Mouse (Mus musculus) T-helper 17 cell (primary cell): ENCODE results near the gene Klk5.

Experiments
- in situ Hi-C, 2 experiments: fragments of 300-600 bp; cut with MboI, MseI; formaldehyde crosslinking; loops; 1 replicate in 1 of 2; 2 replicates in 1 of 2; pipeline ENCODE4 v1.15.1; 2025; ENCODE audit warnings: high pct_unique_total_duplicates in 2 of 2

Gene Klk5

GRCm38 (mm10) chr7:43841701-43842100 lies at the start of gene Klk5:
Gene Klk5 (plus strand): TSS chr7:43841971.
- in situ Hi-C loops = no loop called here

- in situ Hi-C loops = loop anchor here in 1 of 2 experiments (10.0 to 25.0 kb wide), 3 partner anchors 322 to 1441 kb away; partner anchors contain the start of genes Cd37, Pnkp and Slc6a16
These were observed 45.4 kb upstream of the Klk5 start for GRCm38 (mm10) chr7:43796355-43796754.

GRCm38 (mm10) chr7:43797333-43797769 lies 44.4 kb upstream of the Klk5 start, which contains the start of gene Klk8:
Gene Klk8 (plus strand): TSS chr7:43797577.
- in situ Hi-C loops = loop anchor here in 1 of 2 experiments (10.0 to 25.0 kb wide), 3 partner anchors 323 to 1440 kb away; partner anchors contain the start of genes Cd37, Pnkp and Slc6a16

DNA sequence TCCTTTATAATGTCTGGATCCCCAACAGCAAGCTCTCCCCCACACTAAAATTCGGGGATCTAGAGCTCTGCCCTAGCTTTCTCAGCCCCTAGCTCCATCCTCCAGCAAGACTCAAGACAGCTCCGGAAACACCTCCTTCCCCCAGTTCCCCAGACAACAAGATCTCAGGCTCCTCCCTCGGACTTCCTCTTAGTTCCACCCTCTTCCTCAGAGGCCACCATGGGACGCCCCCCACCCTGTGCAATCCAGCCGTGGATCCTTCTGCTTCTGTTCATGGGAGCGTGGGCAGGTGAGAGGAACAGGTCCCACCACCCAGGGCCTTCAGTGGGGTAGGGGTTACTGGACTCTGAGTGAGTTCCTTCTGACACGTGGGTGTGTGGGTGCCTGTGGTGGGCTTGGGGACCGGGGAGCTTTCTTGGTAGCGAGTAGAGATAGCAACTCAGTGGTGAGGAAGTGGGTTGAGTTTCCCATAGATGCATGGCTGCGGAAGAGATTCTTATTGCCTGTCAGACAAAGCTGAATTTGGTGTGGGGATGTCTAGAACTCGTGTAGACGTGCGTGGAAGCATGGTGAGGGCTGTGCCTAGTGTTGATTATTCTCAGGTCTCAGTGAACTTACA lies 43.8 kb upstream of the Klk5 start:
- in situ Hi-C loops = loop anchor here in 1 of 2 experiments (10.0 to 25.0 kb wide), 3 partner anchors 323 to 1439 kb away; partner anchors contain the start of genes Cd37, Pnkp and Slc6a16

DNA sequence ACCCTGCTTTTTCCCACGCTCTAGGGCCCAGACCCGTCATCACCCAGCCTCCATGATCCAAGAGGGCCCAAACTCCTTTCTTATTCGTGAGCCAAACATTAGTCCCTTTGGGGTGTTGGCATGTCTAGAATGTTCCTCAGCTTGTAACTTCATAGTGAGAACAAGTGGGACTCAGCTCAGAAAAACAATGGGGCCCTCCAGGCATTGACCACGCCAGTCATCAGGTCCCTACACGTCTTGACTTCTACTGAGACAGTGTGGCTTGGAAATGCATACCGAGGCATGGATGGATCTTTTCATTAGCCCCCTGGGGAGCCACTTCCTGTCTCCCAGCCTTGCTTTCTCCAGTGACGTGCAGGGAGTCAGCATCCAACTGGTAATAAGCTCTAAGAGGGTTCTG lies 41.9 kb upstream of the Klk5 start:
- in situ Hi-C loops = loop anchor here in 1 of 2 experiments (10.0 to 25.0 kb wide), 3 partner anchors 325 to 1437 kb away; partner anchors contain the start of genes Cd37, Pnkp and Slc6a16

GRCm38 (mm10) chr7:43810994-43811393 lies 30.8 kb upstream of the Klk5 start, which contains the start of gene Klk7:
Gene Klk7 (plus strand): TSS chr7:43811294.
- in situ Hi-C loops = no loop called here

DNA sequence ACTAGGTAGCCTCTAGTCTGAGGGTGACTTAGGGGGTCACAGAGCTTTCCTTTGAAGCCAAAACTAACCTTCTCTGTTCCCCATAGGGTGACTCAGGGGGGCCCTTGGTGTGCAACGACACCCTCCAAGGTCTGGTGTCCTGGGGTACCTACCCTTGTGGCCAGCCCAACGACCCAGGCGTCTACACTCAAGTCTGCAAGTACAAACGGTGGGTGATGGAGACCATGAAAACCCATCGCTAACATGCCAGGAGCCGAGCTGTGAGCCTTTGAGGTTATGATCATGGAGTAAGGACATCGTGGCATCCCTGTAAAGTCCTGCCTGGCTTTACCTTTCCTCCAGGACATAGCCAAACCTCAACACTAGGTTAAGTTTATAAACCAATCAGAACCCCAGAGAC lies 26.6 kb upstream of the Klk5 start:
- in situ Hi-C loops = no loop called here

DNA sequence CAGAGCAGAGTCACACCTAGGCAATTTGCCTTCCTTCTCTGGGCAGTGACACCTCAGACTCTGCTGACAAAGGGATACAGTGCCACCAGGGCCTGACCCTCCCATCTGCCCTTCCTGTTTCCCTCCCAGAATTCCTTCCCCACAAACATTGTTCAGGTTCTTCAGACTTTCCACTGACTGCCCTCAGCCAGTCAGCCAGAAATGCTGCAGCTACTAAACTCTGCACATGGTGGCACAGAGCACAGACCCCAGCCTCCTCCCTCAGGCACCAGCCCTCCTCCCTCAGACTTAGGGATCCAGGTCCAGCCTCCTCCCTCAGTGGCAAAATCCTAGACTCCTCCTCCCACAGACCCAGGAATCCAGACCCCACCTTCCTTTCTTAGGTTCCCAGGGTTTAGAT lies 25.0 kb upstream of the Klk5 start:
- in situ Hi-C loops = no loop called here

DNA sequence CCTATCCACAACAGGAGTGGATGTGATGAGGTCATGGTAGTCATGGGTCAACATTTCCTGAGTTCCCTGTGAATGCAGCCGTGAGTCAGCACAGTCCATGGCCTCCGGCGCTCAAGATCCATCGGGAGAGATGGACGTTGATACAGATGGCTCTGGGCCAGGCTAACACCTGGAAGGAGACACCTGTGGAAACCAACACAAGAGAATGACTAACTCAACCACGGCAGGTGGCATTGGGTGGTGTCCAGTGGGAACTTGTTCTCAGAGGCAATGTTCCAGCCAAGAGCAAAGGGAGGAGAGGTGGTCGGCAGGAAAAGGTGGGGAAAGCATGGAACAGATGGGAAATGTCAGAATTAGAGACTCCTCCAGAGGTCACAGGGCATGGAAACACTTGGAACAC lies 20.2 kb upstream of the Klk5 start:
- in situ Hi-C loops = no loop called here

DNA sequence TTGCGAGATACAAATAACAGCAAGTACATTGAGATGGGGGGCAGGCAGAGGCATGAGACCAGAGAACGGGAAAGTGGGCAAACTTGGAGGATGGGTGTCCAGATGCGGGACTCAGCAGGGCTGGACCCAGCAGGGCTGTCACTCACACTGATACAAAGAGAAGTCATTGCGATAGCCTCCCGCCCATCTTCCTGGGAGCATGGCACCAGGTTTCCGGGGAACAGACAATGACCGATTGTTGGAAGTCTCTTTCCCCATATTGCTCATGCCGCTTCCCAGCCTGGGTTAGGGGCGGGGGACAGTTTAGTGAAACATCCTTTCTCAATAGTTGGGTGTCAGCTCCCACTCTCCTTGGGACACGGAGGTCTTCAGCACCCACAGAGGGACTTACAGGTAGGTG lies 17.6 kb upstream of the Klk5 start, which contains the start of gene Klk6:
Gene Klk6, plus strand, starts transcription at position 301 of the 400 bp plus-strand sequence.
- in situ Hi-C loops = no loop called here

DNA sequence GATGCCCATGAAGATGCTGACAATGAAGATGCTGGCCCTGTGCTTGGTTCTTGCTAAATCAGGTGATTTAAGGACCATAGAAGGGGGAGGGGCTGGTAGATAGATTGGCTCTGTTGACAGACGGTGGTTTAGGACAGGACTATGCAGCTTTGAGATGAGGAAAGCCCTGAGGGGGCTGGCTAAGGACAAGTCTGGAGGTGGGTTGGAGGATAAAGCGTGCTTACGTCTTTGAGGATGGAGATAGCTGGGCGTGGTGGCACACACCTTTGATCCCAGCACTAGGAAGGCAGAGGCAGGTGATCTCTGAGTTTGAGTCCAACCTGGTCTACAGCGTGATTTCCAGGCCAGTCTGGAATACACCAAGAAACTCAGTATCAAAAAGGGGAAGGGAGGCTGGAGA lies 15.7 kb upstream of the Klk5 start:
- in situ Hi-C loops = no loop called here

DNA sequence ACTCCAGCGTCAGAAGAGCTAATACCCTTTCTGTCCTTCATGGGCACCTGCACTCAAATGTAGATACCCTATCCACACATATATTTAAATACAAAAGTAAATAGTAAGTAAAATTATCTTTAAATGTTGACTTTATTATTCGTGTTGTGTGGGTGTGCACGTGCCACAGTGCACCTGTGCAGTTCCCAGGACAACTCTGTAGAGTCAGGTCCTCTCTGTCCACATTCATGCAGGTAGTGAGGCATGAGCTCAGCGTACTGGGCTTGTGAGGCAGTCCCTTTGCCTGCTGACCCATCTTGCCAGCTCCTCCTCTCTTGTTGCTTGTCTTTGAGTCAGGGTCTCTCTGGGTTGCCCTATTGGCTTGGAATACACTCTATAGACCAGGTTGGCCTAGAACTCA lies 14.1 kb upstream of the Klk5 start:
- in situ Hi-C loops = no loop called here

DNA sequence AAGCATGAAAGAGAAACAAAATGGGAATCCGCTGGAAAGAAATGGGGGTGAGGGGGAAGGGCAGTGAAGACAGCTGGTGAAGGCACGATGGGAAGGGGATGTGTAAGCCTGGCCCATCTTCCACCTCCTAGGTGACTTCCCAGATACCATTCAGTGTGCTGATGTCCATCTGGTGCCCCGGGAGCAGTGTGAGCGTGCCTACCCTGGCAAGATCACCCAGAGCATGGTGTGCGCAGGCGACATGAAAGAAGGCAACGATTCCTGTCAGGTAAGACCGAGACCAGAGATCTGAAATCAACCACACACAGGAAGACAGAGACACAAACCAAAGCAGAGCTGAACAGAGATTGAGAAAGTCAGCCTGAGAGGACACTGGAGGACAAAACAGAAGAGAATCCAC lies 12.8 kb upstream of the Klk5 start:
- in situ Hi-C loops = no loop called here

DNA sequence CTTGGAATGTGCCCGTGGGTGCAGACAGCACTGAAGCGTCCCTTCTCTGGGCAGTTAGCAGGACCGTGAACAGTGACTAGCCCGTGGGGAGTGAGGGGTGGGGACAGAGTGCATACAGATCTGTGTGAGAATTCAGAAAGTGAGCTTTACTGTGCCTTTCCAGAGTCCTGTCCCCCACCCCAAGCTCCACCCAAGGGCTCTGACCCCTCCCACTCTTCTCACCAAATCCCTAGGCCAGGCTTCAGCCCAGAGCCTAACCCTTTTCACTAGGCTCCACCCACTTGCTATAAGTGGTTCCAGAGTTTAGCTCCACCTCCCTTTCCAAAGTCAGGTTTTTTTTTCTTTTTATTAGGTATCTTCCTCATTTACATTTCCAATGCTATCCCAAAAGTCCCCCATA lies 2.0 kb downstream of the Klk5 start:
- in situ Hi-C loops = no loop called here

DNA sequence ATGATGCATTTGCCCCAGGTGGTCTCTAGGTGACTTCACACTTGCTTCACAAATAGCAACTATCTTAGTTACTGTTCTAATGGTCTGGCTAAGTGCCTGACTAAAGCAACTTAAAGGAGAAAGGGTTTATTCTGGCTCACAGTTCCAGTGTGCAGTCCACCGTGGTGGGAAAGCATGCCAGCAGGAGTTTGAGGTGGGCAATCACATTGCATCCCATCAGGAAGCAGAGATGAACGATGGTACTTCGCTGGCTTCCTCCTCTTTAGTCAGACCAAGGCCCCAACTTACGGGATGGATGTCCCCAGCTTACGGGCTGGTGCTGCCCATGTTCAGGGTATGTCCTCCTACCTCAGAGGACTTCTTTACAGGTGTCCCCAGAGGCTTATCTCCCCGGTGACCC lies 9.8 kb downstream of the Klk5 start:
- in situ Hi-C loops = no loop called here

GRCm38 (mm10) chr7:43854642-43855380 lies 13.0 kb downstream of the Klk5 start:
- in situ Hi-C loops = no loop called here

DNA sequence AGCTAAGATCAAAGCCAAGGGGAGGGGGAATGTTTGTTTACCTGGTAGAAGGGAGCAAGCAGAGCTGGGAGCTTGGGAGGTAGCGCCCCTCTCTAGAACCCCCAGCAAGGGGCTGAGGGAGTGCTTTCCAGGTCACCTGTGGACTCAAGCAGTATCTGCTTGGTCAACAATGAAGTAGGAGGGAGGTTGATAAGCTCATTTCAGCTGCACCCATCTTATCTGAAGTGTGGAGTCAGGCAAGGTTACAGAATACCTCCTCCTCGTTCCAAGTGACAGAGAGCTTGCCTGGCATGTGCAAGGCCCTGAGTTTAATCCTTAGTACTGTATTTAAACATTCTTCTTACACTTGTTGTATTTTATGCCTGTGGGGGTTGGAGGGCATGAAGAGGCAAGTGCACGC lies 13.9 kb downstream of the Klk5 start:
- in situ Hi-C loops = no loop called here

GRCm38 (mm10) chr7:43856307-43856706 lies 14.5 kb downstream of the Klk5 start:
- in situ Hi-C loops = no loop called here

DNA sequence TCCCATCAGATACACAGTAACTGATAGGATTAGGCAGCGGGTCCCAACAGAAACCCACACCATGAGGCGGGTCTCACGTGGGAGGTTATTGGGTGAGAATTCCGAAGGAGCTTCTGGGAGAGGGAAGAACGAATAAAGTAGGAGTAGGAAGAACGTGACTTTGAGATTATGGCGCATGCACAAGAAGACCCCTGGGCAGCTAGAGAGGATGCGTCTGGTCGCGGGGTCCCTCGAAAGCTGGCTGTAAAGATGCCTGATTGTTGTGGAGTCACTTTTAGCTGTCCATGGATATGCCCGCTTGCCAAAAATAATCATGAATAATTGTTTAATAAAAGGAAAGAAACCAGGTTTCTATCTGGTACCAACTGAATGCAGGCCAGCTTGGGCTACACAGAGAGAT lies 15.7 kb downstream of the Klk5 start:
- in situ Hi-C loops = no loop called here

GRCm38 (mm10) chr7:43860411-43860810 lies 18.6 kb downstream of the Klk5 start:
- in situ Hi-C loops = no loop called here

DNA sequence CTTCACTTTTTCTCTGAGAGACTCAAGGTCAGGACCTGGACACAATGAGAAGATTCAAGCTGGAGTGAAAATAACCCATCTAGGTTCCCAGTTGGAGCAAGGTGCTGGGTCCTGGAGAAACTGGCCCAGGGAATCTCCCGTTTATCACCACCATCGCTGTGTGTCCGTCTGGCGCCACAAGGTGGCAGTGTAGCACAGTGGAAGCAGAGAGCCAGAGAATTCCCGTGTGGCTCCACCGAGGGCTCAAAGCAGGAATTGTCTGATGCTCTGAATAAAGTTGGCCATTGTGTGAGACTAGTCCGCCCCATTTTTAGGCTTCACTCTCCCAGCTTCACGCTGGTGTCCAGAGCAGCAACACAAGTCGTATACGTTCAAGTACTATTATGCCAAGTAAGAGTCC lies 31.5 kb downstream of the Klk5 start:
- in situ Hi-C loops = no loop called here

- in situ Hi-C loops = no loop called here
These were observed 31.9 kb downstream of the Klk5 start for GRCm38 (mm10) chr7:43873674-43874073.
